Mouse (Mus musculus) CH12.LX (cell line): ENCODE data around the gene Zdhhc8. TPM values are rescaled to one million over a fixed set of nuclear protein-coding genes. Genes with fewer than 3 reads are reported as not detected.

ENCODE experiments used
- DNase-seq: peaks from one replicate; pipeline ENCODE4 v3.0.0-alpha.2; 2013; ENCODE audit errors: extremely low read depth
- H3K27ac ChIP-seq: 2 replicates; pipeline ENCODE4 v1.5.1; 2012; ENCODE audit warnings: low read depth, mild to moderate bottlenecking, control low read depth, moderate library complexity; ENCODE audit not compliant: insufficient read depth
- H3K27me3 ChIP-seq: replicated peaks from 2 replicates; pipeline ENCODE3; 2012; ENCODE audit warnings: inconsistent platforms
- H3K36me3 ChIP-seq, 2 experiments: replicated peaks in 1 of 2; 2 replicates each; pipeline versions ENCODE3 to v1.6.1; 2012; ENCODE audit warnings: inconsistent platforms in 1 of 2, low read length in 1 of 2, mild to moderate bottlenecking in 1 of 2, mixed read lengths in 1 of 2, moderate library complexity in 1 of 2; ENCODE audit not compliant: control insufficient read depth in 1 of 2, insufficient read depth in 1 of 2
- H3K4me1 ChIP-seq, 2 experiments: 2 replicates each; pipeline ENCODE4 v1.6.1; 2012; ENCODE audit warnings: inconsistent platforms in 1 of 2, moderate library complexity in 1 of 2; ENCODE audit not compliant: insufficient read depth in 2 of 2, control insufficient read depth in 1 of 2
- H3K4me2 ChIP-seq: 2 replicates; pipeline ENCODE4 v1.6.1; 2012; ENCODE audit warnings: low read depth, mild to moderate bottlenecking, control low read depth; ENCODE audit not compliant: poor library complexity, insufficient read depth, severe bottlenecking
- H3K4me3 ChIP-seq, 3 experiments: fragments of 150-350 bp in 1 of 3; sonication (generic) in 1 of 3; replicated peaks in 1 of 3; 2 replicates each; pipeline versions ENCODE3 to v1.5.1; 2011 to 2012; ENCODE audit warnings: low read depth in 2 of 3, low read length in 2 of 3, mild to moderate bottlenecking in 2 of 3, moderate library complexity in 2 of 3, control low read depth in 1 of 3, improper control_type of control experiment in 1 of 3, inconsistent platforms in 1 of 3, mixed read lengths in 1 of 3; ENCODE audit not compliant: poor library complexity in 1 of 3
- H3K79me2 ChIP-seq: replicated peaks from 2 replicates; pipeline ENCODE4 v1.6.1; 2012; ENCODE audit warnings: mild to moderate bottlenecking, moderate library complexity; ENCODE audit not compliant: control insufficient read depth, poor library complexity, insufficient read depth, severe bottlenecking; ENCODE audit errors: extremely low read depth
- H3K9ac ChIP-seq: 2 replicates; pipeline ENCODE4 v1.6.1; 2012; ENCODE audit warnings: low read depth, mild to moderate bottlenecking, control low read depth, moderate library complexity; ENCODE audit not compliant: insufficient read depth
- H3K9me3 ChIP-seq: replicated peaks from 2 replicates; pipeline ENCODE3; 2012; ENCODE audit warnings: low read length, inconsistent platforms, mixed read lengths
- BHLHE40 ChIP-seq: IDR thresholded peaks from 2 replicates; pipeline ENCODE4 v1.6.1; 2011; ENCODE audit warnings: mild to moderate bottlenecking, low read depth, low read length, improper control_type of control experiment
- ELF1 ChIP-seq: IDR thresholded peaks from 2 replicates; pipeline ENCODE4 v1.6.1; 2014; ENCODE audit warnings: low read depth, mild to moderate bottlenecking, inconsistent platforms, low read length, improper control_type of control experiment
- EP300 ChIP-seq: IDR thresholded peaks from 2 replicates; pipeline ENCODE4 v1.6.1; 2011; ENCODE audit warnings: low read length, improper control_type of control experiment
- ETS1 ChIP-seq: conservative IDR thresholded peaks from 2 replicates; pipeline ENCODE4 v1.6.1; 2012; ENCODE audit warnings: low read depth, mild to moderate bottlenecking, inconsistent platforms, low read length, improper control_type of control experiment, moderate library complexity
- JUN ChIP-seq: IDR thresholded peaks from 2 replicates; pipeline ENCODE4 v1.6.1; 2011; ENCODE audit warnings: low read depth, mild to moderate bottlenecking, low read length, improper control_type of control experiment, moderate library complexity; ENCODE audit not compliant: insufficient read depth
- KAT2A ChIP-seq: IDR thresholded peaks from 2 replicates; pipeline ENCODE4 v1.6.1; 2012; ENCODE audit warnings: low read length, improper control_type of control experiment, inconsistent platforms; ENCODE audit not compliant: insufficient replicate concordance
- MAZ ChIP-seq: IDR thresholded peaks from 2 replicates; pipeline ENCODE4 v1.6.1; 2012; ENCODE audit warnings: low read depth, mild to moderate bottlenecking, inconsistent platforms, low read length, improper control_type of control experiment, moderate library complexity
- MEF2A ChIP-seq: IDR thresholded peaks from 2 replicates; pipeline ENCODE4 v1.6.1; 2014; ENCODE audit warnings: low read depth, mild to moderate bottlenecking, inconsistent platforms, low read length, improper control_type of control experiment, borderline replicate concordance
- MXI1 ChIP-seq: IDR thresholded peaks from 2 replicates; pipeline ENCODE4 v1.6.1; 2011; ENCODE audit warnings: mild to moderate bottlenecking, low read depth, low read length, improper control_type of control experiment
- MYC ChIP-seq: IDR thresholded peaks from 2 replicates; pipeline ENCODE4 v1.6.1; 2011; ENCODE audit warnings: low read depth, mild to moderate bottlenecking, improper control_type of control experiment, low read length
- NRF1 ChIP-seq: IDR thresholded peaks from 2 replicates; pipeline ENCODE4 v1.6.1; 2014; ENCODE audit warnings: low read depth, mild to moderate bottlenecking, inconsistent platforms, low read length, improper control_type of control experiment, moderate library complexity
- RCOR1 ChIP-seq: conservative IDR thresholded peaks from 2 replicates; pipeline ENCODE4 v1.6.1; 2012; ENCODE audit warnings: low read depth, mild to moderate bottlenecking, inconsistent platforms, low read length, improper control_type of control experiment
- SIN3A ChIP-seq: IDR thresholded peaks from 2 replicates; pipeline ENCODE4 v1.6.1; 2012; ENCODE audit warnings: low read length, improper control_type of control experiment, inconsistent platforms
- SMC3 ChIP-seq: IDR thresholded peaks from 2 replicates; pipeline ENCODE4 v1.6.1; 2011; ENCODE audit warnings: low read depth, low read length, improper control_type of control experiment
- ZNF384 ChIP-seq: IDR thresholded peaks from 2 replicates; pipeline ENCODE4 v1.6.1; 2012; ENCODE audit warnings: low read depth, low read length, improper control_type of control experiment, inconsistent platforms
- dilution Hi-C: fragments of 300-500 bp; cut with MboI; formaldehyde crosslinking; loops from 2 replicates; pipeline ENCODE4 v1.14.3; 2020; ENCODE audit warnings: low sequenced_read_pairs; ENCODE audit not compliant: extremely low pct_unique_long_range_greater_than_20kb, extremely low pct_ligation_motif_present
- in situ Hi-C: fragments of 300-500 bp; cut with MboI; formaldehyde crosslinking; loops from 3 replicates; pipeline ENCODE4 v1.14.3; 2019; ENCODE audit warnings: low sequenced_read_pairs, low pct_ligation_motif_present, low pct_unique_long_range_greater_than_20kb, mixed read lengths
- polyA plus RNA-seq: library from polyadenylated mRNA; unstranded; fragments of >175 nt; gene quantifications from 2 replicates; pipeline ENCODE4 v1.2.1, GENCODE M21; 2012; ENCODE audit warnings: low read depth; ENCODE audit not compliant: insufficient read length
- total RNA-seq, 2 experiments: library from RNA; depleted of rRNA; stranded (reverse); fragments of 300-350 nt in 1 of 2; fragments of >200 nt in 1 of 2; gene quantifications; 2 replicates each; pipeline ENCODE4 v1.2.3; 2012 to 2014

Zdhhc8 gene
- total and polyA plus RNA-seq, 3 experiments = 3.2 to 15.2 (median 10.3) TPM

- no peaks in the 10 kb centered on the region for H3K9me3 ChIP-seq
- no peak overlapping the region for H3K4me2 ChIP-seq
- dilution Hi-C loops = no loop called here
- in situ Hi-C loops = no loop called here
- no peak overlapping the region for H3K9ac ChIP-seq
- peaks cover 32 to 72% of the 10 kb centered on the region in 2 experiments for H3K4me1 ChIP-seq
- no peaks in the 10 kb centered on the region for H3K79me2 ChIP-seq
- no peak overlapping the region for H3K4me3 ChIP-seq
- DNase-seq = no peak
- no peak for TF ChIP-seq EP300
- no peak for TF ChIP-seq ZNF384
- TF ChIP-seq NRF1 = no peak
- no peak overlapping the region for H3K27ac ChIP-seq
- peaks cover 26 to 49% of the 10 kb centered on the region in 2 experiments for H3K36me3 ChIP-seq
- no peaks in the 10 kb centered on the region for H3K27me3 ChIP-seq
Observed at GRCm38 (mm10) chr16:18231451-18231850, 3.5 kb downstream of the Zdhhc8 start.

- no peak for DNase-seq
- H3K79me2 ChIP-seq = no peaks in the 10 kb centered on the region
- in situ Hi-C loops = no loop called here
- no peak for TF ChIP-seq ELF1
- no peak for TF ChIP-seq MEF2A
- TF ChIP-seq BHLHE40 = no peak
- no peak for TF ChIP-seq KAT2A
- no peak for TF ChIP-seq MXI1
- no peak for TF ChIP-seq MYC
- TF ChIP-seq RCOR1 = no peak
- TF ChIP-seq ETS1 = no peak
- H3K27ac ChIP-seq = no peak overlapping the region
- H3K36me3 ChIP-seq = peaks cover 31 to 49% of the 10 kb centered on the region in 2 experiments
- no peak overlapping the region for H3K4me2 ChIP-seq
- H3K4me1 ChIP-seq = peaks cover 32 to 68% of the 10 kb centered on the region in 2 experiments
- no peaks in the 10 kb centered on the region for H3K9me3 ChIP-seq
- dilution Hi-C loops = no loop called here
- no peak overlapping the region for H3K4me3 ChIP-seq
- H3K27me3 ChIP-seq = no peaks in the 10 kb centered on the region
- no peak overlapping the region for H3K9ac ChIP-seq
Observed at GRCm38 (mm10) chr16:18231047-18231446, 3.9 kb downstream of the Zdhhc8 start.

- no peaks in the 10 kb centered on the region for H3K79me2 ChIP-seq
- H3K27me3 ChIP-seq = no peaks in the 10 kb centered on the region
- no peak overlapping the region for H3K4me3 ChIP-seq
- in situ Hi-C loops = no loop called here
- no peak overlapping the region for H3K9ac ChIP-seq
- TF ChIP-seq MEF2A = no peak
- no peak for TF ChIP-seq MYC
- no peak for TF ChIP-seq SMC3
- no peak for TF ChIP-seq NRF1
- TF ChIP-seq MAZ = no peak
- TF ChIP-seq JUN = no peak
- no peak for TF ChIP-seq SIN3A
- TF ChIP-seq, all 38 proteins: peak for 0
- no peak overlapping the region for H3K4me2 ChIP-seq
- H3K4me1 ChIP-seq = peaks cover 27 to 63% of the 10 kb centered on the region in 2 experiments
- no peak overlapping the region for H3K27ac ChIP-seq
- H3K36me3 ChIP-seq = peaks cover 35 to 54% of the 10 kb centered on the region in 2 experiments
- dilution Hi-C loops = no loop called here
- DNase-seq = no peak
- H3K9me3 ChIP-seq = no peaks in the 10 kb centered on the region
Observed at GRCm38 (mm10) chr16:18230617-18231016, 4.3 kb downstream of the Zdhhc8 start.
